Mouse (Mus musculus): ENCODE data around the gene Gm11567.
"Not testable (repeated sequence)": the region's sequence is repeated elsewhere in the genome, so short reads cannot be mapped to it uniquely, and the experiment has no call there.

Gene Gm11567

DNA sequence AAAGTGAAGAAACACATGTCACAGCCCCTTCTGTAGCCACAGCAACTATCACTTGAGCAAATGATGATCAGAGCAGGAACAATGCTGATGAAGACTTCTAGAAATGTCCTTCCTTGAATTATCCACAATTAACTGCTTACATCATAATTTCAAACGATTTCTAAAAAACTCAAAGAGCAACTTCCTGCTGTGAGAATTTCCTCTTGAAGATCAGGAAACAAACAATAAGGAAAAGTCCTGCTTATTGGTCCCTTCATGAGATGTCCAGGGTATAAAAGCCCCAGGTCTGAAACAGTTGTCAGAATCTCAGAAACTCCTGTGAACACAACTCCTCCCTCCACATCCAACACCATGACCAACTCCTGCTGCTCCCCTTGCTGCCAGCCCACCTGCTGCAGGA, at the start of gene Gm11567:
Gene Gm11567, plus strand, starts transcription at position 301 of the 400 bp plus-strand sequence.
- not testable (repeated sequence) for DNase-seq

DNA sequence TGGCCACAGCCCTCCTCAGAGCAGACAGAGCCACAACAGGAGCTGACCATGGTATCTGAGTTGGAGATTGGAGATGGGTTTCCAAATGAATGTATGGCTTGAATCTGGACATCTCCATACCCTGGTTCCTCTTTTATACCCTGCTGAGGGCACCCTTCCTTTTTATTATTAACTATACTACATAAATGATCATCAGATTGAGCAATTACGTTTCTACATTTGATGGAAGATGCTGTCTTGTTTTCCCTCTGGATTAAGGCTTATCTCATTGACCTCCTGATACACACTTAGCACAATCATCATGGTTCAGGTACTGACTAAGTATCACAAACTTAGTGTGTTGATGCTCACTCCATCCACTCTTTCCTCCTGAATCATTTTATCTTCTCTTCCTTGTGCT, 41.0 kb upstream of the Gm11567 start, which contains the start of gene 2300003K06Rik:
Gene 2300003K06Rik, minus strand, starts transcription at position 101 of the 400 bp plus-strand sequence.
- DNase-seq = no peak

GRCm38 (mm10) chr11:99842185-99842584, 36.8 kb upstream of the Gm11567 start:
- DNase-seq = no peak

GRCm38 (mm10) chr11:99846746-99847145, 32.2 kb upstream of the Gm11567 start:
- no peak for DNase-seq

- DNase-seq = no peak
Measured at GRCm38 (mm10) chr11:99851508-99851907, 27.5 kb upstream of the Gm11567 start, which contains the start of gene Krtap4-16. Gene Krtap4-16, minus strand, starts transcription at chr11:99851608.

- DNase-seq = no peak
Measured at GRCm38 (mm10) chr11:99854121-99854520, 24.9 kb upstream of the Gm11567 start.

DNA sequence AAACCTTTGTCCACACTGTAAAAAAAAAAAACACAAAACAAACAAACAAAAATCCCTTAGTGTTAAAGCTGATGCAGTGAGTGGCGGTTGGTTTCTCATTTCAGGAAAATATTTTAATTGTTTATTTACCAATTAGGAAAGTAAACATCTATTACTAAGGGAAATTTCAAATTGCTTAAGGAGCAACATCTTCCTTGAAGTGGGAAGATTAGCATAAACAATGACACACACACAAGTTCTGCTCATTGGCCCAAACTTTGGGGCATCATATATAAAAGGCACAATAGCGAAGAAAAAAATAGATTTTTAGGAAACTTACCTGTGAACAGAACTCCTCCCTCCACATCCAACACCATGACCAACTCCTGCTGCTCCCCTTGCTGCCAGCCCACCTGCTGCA, 21.4 kb upstream of the Gm11567 start, which contains the start of gene Gm11568:
Gene Gm11568, plus strand, starts transcription at position 301 of the 400 bp plus-strand sequence.
- no peak for DNase-seq

DNA sequence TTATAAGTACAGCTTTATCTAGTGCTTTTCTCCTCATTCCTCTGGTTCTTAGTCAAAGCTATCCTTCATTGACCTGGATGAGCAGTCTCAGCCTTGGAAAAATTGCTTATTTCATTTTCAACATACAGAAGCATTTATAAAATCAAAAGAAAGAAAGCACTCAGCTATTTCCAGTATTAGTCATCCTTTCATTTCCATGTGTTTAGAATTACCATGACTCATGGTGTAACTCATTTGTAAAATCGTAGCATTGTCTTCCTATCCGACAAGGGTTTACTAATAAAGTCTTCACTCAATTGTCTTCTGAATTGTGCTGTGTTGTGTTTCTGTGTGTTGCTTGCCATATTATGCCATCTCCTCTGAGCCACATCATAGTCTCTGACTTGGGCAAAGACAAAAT, 20.2 kb upstream of the Gm11567 start:
- no peak for DNase-seq

GRCm38 (mm10) chr11:99864176-99864575, 14.8 kb upstream of the Gm11567 start, which contains the start of gene Gm11559:
Gene Gm11559, plus strand, starts transcription at chr11:99864476.
- not testable (repeated sequence) for DNase-seq

DNA sequence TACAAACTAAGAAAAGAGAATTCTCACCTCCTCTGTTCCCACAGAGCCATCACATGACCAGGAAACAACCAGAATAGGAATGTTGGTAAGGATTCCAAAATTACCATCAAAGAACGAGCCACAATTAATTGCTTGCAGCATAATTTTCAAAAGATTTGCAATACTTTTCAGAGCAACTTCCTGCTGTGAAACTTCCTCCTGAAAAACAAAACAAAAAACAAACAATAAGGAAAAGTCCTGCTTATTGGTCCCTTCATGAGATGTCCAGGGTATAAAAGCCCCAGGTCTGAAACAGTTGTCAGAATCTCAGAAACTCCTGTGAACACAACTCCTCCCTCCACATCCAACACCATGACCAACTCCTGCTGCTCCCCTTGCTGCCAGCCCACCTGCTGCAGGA, 5.9 kb upstream of the Gm11567 start, which contains the start of gene Krtap9-1:
Gene Krtap9-1, plus strand, starts transcription at position 301 of the 400 bp plus-strand sequence.
- DNase-seq = not testable (repeated sequence)

DNA sequence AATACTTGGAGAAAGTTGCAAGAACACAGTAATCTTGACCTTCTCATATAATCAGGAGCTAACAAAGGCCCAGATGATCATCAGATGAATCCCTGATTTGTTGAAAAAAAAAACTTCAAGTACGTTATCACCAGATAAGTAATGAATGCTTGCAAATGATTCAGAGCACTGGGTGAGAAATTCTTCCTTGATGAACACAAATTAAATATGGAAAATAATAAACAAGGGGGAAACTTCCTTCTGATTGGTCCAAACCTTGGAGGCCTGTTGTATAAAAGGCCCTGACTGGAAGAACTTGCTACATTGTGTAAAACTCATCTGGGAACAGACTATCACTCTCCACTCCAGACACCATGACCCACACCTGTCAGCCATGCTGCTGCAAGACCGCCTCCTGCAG, 28.6 kb downstream of the Gm11567 start, which contains the start of gene Krtap31-1:
Gene Krtap31-1, plus strand, starts transcription at position 301 of the 400 bp plus-strand sequence.
- DNase-seq = no peak

DNA sequence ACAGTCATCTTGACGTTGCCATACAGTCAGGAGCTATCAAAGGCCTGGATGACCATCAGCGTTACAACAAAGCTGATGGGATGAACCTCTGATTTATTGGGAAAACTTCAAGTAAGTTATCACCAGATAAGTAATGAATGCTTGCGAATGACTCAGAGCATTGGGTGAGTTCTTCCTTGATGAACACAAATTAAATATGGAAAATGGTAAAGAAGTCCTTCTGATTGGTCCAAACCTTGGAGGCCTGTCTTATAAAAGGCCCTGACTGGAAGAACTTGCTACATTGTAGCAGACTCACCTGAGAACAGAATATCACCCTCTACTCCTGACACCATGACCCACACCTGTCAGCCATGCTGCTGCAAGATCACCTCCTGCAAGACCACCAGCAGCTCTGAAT, 35.5 kb downstream of the Gm11567 start, which contains the start of gene Gm11565:
Gene Gm11565, plus strand, starts transcription at position 301 of the 400 bp plus-strand sequence.
- no peak for DNase-seq
